Mouse (Mus musculus) adipose tissue, adult 10 weeks (tissue): Measurements from ENCODE around the gene Zfp617. TPM values are rescaled to one million over a fixed set of nuclear protein-coding genes. Genes with fewer than 3 reads are reported as not detected.

Experiments used
- polyA plus RNA-seq: library from polyadenylated mRNA; stranded (reverse); fragments of 350-450 nt; fragmentation: Illumina TruSeq; extraction: RNeasy Lipid Tissue Mini Kit (QIAGEN cat#74804); gene quantifications from one replicate; pipeline ENCODE4 v1.2.3, GENCODE M21; 2014; ENCODE audit warnings: low read depth, low replicate concordance

Zfp617 gene
- 16.8 TPM for polyA plus RNA-seq

GRCm38 (mm10) chr8:71908309-71909261 is at the start of gene Zfp617, which contains the start of gene Zfp882:
Gene Zfp617 (plus strand): TSS chr8:71908635.
Gene Zfp882 (plus strand): TSS chr8:71908608.

GRCm38 (mm10) chr8:71881618-71882274 is 26.7 kb upstream of the Zfp617 start, which contains the start of gene Zfp709:
Gene Zfp709 (plus strand): TSS chr8:71882019.

DNA sequence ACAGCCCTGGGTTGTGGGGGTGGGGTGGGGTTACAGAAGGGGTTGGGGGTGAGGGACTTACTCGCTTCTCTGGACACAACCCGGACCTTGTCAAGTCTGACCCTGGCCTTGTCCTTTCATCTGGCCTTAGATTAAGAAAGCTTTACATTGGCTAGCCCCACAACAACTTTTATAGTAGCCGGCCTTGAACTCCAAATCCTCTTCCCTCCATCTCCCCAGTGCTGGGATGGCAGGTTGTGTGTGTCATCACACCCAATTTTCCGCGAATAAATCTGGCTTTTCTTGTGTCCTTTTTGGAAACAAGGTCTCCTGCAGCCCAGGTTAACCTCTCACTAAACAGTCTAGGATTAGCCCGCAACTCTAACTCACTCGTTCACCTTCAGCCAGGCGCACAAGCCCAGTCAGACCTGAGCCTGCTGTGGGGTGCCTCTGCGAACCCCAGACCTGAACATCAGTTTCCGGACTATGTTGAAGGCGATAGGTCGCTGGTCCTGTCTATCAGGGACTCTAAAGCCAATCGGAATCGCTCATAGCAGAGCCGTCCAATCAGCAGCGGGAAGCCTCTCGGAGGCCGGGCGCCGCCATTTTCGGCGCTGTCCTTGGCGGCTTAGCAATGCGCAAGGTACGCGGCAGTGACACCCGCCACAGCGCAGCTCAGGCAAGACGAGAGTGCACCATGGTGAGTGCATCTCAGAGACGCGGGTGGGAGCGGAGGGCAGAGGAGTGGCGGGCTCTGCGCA is 42.2 kb downstream of the Zfp617 start, which contains the start of gene Zfp961:
TSS of gene Zfp961 (plus strand) at position 557 of the 740 bp plus-strand sequence.

Other genes with a start within 250 kb of the Zfp617 start
- gene Unc13a, start 236.9 kb upstream of the Zfp617 start, polyA plus RNA-seq, result 0.61 TPM
- gene Jak3, start 232.3 kb upstream of the Zfp617 start, polyA plus RNA-seq, result 10.6 TPM
- 46.9 TPM for gene Insl3, start 219.4 kb upstream of the Zfp617 start, polyA plus RNA-seq
- 5.7 TPM for gene B3gnt3, start 206.8 kb upstream of the Zfp617 start, polyA plus RNA-seq
- 5.7 TPM for gene Fcho1, start 182.9 kb upstream of the Zfp617 start, polyA plus RNA-seq
- gene Zfp709, start 26.6 kb upstream of the Zfp617 start, polyA plus RNA-seq, result 6.1 TPM
- gene Zfp882, start within 50 bp of the Zfp617 start, polyA plus RNA-seq, result 2.9 TPM
- gene Zfp961, start 42.4 kb downstream of the Zfp617 start, polyA plus RNA-seq, result 12.9 TPM
- 4.9 TPM for gene Cyp4f18, start 101.0 kb downstream of the Zfp617 start, polyA plus RNA-seq
- not detected for gene Olfr372, start 132.6 kb downstream of the Zfp617 start, polyA plus RNA-seq
- gene Olfr373, start 174.5 kb downstream of the Zfp617 start, polyA plus RNA-seq, result not detected
- not detected for gene Olfr374, start 198.4 kb downstream of the Zfp617 start, polyA plus RNA-seq
- 141 TPM for gene Tpm4, start 226.3 kb downstream of the Zfp617 start, polyA plus RNA-seq